17 mouse cellular contexts compared by ENCODE assay signal in genomic region chr3:50916305-50916854, GRCm38 (mm10).
"Had no signal": no experiment of that assay in that cellular context is flagged by ENCODE, and none has a peak within 500 bp of the region (broad histone marks: within the 10 kb centered on the region; RNA-seq: fewer than 3 reads in every experiment).

No protein-coding gene starts in this region.

- H3K27me3 ChIP-seq: lung, embryonic 15.5 days; megakaryocyte, embryonic 14.5 days; midbrain, embryonic 15.5 days; neural tube, embryonic 12.5 days had no signal

- H3K9ac ChIP-seq: liver, embryonic 13.5 days; liver, postnatal 0 days; lung, embryonic 15.5 days; midbrain, embryonic 15.5 days; neural tube, embryonic 12.5 days had no signal

- H3K4me2 ChIP-seq: liver, embryonic 13.5 days; lung, embryonic 15.5 days; midbrain, embryonic 11.5 days; midbrain, embryonic 15.5 days; neural tube, embryonic 12.5 days had no signal

- H3K9me3 ChIP-seq: liver, embryonic 13.5 days; lung, embryonic 15.5 days; megakaryocyte, embryonic 14.5 days; midbrain, embryonic 15.5 days; neural tube, embryonic 12.5 days had no signal

- H3K4me3 ChIP-seq: left cerebral cortex, adult 2 months; liver, embryonic 13.5 days; lung, embryonic 15.5 days; megakaryocyte, embryonic 14.5 days; midbrain, embryonic 15.5 days; neural tube, embryonic 12.5 days had no signal

- H3K36me3 ChIP-seq: liver, embryonic 13.5 days; lung, embryonic 15.5 days; midbrain, embryonic 15.5 days; neural tube, embryonic 12.5 days had no signal

- DNase-seq: kidney, adult 18-20 months; kidney, postnatal 25 days; liver; liver, embryonic 13.5 days; liver, postnatal 0 days; lung, postnatal 14 days; retina, postnatal 1 day; right cerebral cortex, postnatal 4 days; spleen, adult 18-20 months; thymus, postnatal 36 days had no signal

- ATAC-seq: liver, postnatal 0 days; midbrain, embryonic 15.5 days had no signal

- H3K4me1 ChIP-seq: liver, embryonic 13.5 days; lung, embryonic 15.5 days; megakaryocyte, embryonic 14.5 days; neural tube, embryonic 12.5 days had no signal

- H3K27ac ChIP-seq: left cerebral cortex, adult 2 months; liver, embryonic 13.5 days; lung, embryonic 15.5 days; macrophage; midbrain, embryonic 15.5 days; neural tube, embryonic 12.5 days had no signal
